Mouse (Mus musculus): ENCODE results near the gene Smim1. TPM values are rescaled to one million over a fixed set of nuclear protein-coding genes. Genes with fewer than 3 reads are reported as not detected.
A peak's percentile ranks its signal among the peaks of the same experiment; 100 is the strongest.

Gene Smim1
- polyA plus RNA-seq, 1 experiment from 2014 or later: 326 TPM

DNA sequence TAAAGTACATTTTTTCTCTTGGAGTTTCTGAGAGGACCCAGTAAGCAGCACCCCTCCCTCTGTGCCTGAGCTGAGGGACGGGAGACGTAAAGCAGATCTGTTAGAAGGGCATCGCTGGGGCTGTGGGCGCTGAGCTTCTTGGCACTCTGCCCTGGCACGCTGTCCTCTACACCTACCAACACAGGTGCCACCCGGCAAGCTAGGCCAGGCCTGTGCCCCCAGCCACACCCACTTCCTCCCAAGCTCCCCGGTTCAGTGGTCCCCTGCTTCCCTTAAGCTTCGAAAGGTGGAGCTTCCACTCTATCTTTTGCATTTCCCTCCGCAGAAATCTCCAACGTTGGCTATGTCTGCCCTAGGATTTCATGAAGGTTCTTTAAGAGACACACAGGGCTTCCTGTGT is 46.8 kb downstream of the Smim1 start:
- no peaks in the 10 kb centered on the region for H3K27me3 ChIP-seq
- no peak overlapping the region for H3K4me2 ChIP-seq
- peaks cover 28% of the 10 kb centered on the region for H3K4me1 ChIP-seq (replicated peaks)
- H3K36me3 ChIP-seq (replicated peaks): peaks cover 49% of the 10 kb centered on the region
- no peak overlapping the region for H3K4me3 ChIP-seq (replicated peaks)
- H3K27ac ChIP-seq (replicated peaks): no peak overlapping the region
- 67% methylated on average over 10 of the region's 10 CpGs for WGBS (ENCODE audit: insufficient replicate concordance)
- no peak overlapping the region for H3K9ac ChIP-seq
- H3K9me3 ChIP-seq (replicated peaks): no peaks in the 10 kb centered on the region
- no peak for ATAC-seq (ENCODE audit: insufficient read depth)

DNA sequence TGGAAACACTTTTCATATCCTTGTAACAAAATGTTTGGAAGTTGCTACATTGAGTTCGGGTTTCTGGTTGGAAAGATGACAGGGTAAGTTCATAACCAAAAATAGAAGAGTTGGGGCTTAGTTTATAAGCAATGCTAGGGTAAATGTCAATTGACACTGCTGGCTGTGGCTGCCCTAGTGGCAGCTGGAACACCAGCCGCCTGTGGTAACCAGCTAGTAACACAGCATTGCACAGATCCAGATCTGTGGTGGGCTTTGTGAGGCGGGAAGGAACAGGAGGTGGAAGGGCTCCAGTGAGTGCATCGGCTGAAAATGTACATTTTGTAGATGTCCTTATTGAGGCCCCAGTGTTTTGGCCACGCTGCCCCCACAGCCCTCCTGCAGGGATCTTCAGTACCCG is 50.3 kb downstream of the Smim1 start:
- H3K4me3 ChIP-seq (replicated peaks): peak overlapping the region; percentile 96
- peak overlapping the region; percentile 80 for H3K9ac ChIP-seq
- peak overlapping the region; percentile 63; the same call in 1 of the 2 replicates for H3K27ac ChIP-seq (replicated peaks)
- H3K4me1 ChIP-seq (replicated peaks): peaks cover 42% of the 10 kb centered on the region
- WGBS (ENCODE audit: insufficient replicate concordance): 33% methylated on average over 6 of the region's 6 CpGs
- peaks cover 25% of the 10 kb centered on the region for H3K36me3 ChIP-seq (replicated peaks)
- no peaks in the 10 kb centered on the region for H3K27me3 ChIP-seq
- peak overlapping the region; percentile 86 for H3K4me2 ChIP-seq
- no peak for ATAC-seq (ENCODE audit: insufficient read depth)
- H3K9me3 ChIP-seq (replicated peaks): no peaks in the 10 kb centered on the region

DNA sequence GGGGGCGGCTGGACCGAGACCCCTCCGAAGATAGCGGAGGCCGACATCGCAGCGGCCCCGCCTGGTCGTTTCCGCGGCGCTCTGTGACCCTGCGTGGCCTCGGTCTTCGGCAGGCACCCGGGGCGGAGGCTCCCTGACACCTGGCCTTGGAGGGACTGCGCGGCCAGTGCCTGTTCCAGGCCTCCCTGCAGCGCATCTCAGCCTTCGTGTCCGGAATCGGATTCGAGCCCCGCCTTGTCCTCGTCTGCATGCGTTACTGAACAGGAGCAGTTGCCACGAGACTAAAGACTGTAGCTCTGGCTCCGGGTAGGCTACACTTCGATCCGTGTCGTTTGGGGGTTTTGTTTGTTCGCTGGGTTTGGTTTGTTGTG is 50.8 kb downstream of the Smim1 start:
- peak overlapping the region; percentile 80 for H3K9ac ChIP-seq
- H3K36me3 ChIP-seq (replicated peaks): peaks cover 25% of the 10 kb centered on the region
- peak overlapping the region; percentile 96 for H3K4me3 ChIP-seq (replicated peaks)
- peaks cover 42% of the 10 kb centered on the region for H3K4me1 ChIP-seq (replicated peaks)
- H3K9me3 ChIP-seq (replicated peaks): no peaks in the 10 kb centered on the region
- ATAC-seq (ENCODE audit: insufficient read depth): peak; percentile 78
- H3K27me3 ChIP-seq: no peaks in the 10 kb centered on the region
- H3K27ac ChIP-seq (replicated peaks): peak overlapping the region; percentile 63
- under 1% methylated on average over 33 of the region's 33 CpGs for WGBS (ENCODE audit: insufficient replicate concordance)
- peak overlapping the region; percentile 86 for H3K4me2 ChIP-seq

DNA sequence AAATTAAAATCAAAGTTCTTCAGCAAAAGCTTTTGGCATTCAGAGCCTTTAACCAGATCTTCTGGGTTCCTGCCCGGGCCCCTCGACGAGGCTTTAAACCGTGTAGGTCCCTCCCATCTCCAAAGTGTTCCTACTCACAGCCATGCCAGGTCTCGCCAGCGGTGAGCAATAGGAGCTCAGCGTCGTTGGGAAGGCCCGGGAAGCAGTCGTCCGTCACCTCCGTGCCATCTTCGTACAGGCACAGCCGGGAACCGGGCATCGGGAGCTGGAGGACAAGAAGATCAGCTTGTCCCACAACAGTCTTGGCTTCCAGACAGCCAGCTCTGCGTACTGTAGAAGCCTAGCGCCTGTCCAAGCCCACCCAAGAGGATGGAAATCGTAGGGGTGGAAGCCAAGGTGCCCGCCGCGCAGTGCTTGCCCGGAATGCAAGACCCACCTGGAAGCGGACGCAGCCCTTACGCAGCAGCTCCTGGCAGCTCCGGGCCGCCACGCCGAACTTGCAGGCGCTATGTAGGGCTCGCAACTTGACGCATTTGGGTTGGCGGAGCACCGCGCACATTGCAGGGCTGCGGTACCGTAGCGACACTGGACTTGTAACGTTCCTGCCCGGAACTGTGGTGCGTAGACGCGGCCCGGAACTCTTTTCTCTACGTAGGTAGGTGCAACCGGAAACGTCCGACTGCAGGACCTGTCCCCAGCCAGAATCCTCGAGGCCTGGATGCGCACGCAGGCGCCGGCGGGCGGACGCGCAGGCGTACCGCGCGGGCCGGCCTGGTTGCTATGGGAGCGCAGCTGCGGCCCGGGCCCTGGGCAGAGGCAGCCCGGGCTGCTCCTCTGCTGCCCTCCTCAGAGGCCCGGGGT is 51.4 kb downstream of the Smim1 start, which contains the start of the genes Dffb and Cep104:
TSS of gene Dffb (minus strand) at position 696 of the 861 bp plus-strand sequence.
TSS of gene Cep104 (plus strand) at position 764 of the 861 bp plus-strand sequence.
- peak; percentile 97 for ATAC-seq (ENCODE audit: insufficient read depth)
- Histone ChIP-seq H3K4me1 (replicated peaks) (peaks cover 42% of the 10 kb centered on the region), H3K9me3 (replicated peaks) (no peaks in the 10 kb centered on the region), H3K27ac (replicated peaks) (peak within 1 kb of the TSS; percentile 63), H3K4me2 (peak within 1 kb of the TSS; percentile 86), H3K9ac (peak within 1 kb of the TSS; percentile 80), H3K27me3 (no peaks in the 10 kb centered on the region), H3K4me3 (replicated peaks) (peak within 1 kb of the TSS; percentile 96), H3K36me3 (replicated peaks) (peaks cover 23% of the 10 kb centered on the region)
- under 1% methylated on average over 68 of the region's 68 CpGs for WGBS (ENCODE audit: insufficient replicate concordance)

Other genes with a start within 250 kb of the Smim1 start
- gene A430005L14Rik, start 69.0 kb downstream of the Smim1 start, polyA plus RNA-seq (2015; fragmentation: Nextera tagmentation; extraction: Ambion mirVana): 50.2 and 53.7 TPM in 2 replicates
- gene Dffb, start 51.1 kb downstream of the Smim1 start, polyA plus RNA-seq (2015; fragmentation: Nextera tagmentation; extraction: Ambion mirVana): 7.1 and 7.4 TPM in 2 replicates
- 6.4 and 6.7 TPM in 2 replicates for gene Cep104, start 51.0 kb downstream of the Smim1 start, polyA plus RNA-seq (2015; fragmentation: Nextera tagmentation; extraction: Ambion mirVana)
- gene Lrrc47, start 14.5 kb downstream of the Smim1 start, polyA plus RNA-seq (2015; fragmentation: Nextera tagmentation; extraction: Ambion mirVana): 16.8 and 17.7 TPM in 2 replicates
- gene Ccdc27, start 16.4 kb upstream of the Smim1 start, polyA plus RNA-seq (2015; fragmentation: Nextera tagmentation; extraction: Ambion mirVana): 0.08 TPM in 1 of 2 replicates, not detected in the other
- gene Trp73, start 114.0 kb upstream of the Smim1 start, polyA plus RNA-seq (2015; fragmentation: Nextera tagmentation; extraction: Ambion mirVana): 0.05 TPM in 1 of 2 replicates, not detected in the other
- gene Wrap73, start 116.1 kb upstream of the Smim1 start, polyA plus RNA-seq (2015; fragmentation: Nextera tagmentation; extraction: Ambion mirVana): 26.4 and 26.8 TPM in 2 replicates
- 149 and 154 TPM in 2 replicates for gene Tprgl, start 134.4 kb upstream of the Smim1 start, polyA plus RNA-seq (2015; fragmentation: Nextera tagmentation; extraction: Ambion mirVana)
- 1.4 and 2.1 TPM in 2 replicates for gene Megf6, start 144.5 kb upstream of the Smim1 start, polyA plus RNA-seq (2015; fragmentation: Nextera tagmentation; extraction: Ambion mirVana)